Mouse (Mus musculus) embryo, embryonic 11.5 days (tissue): ENCODE measurements around the gene Olfr1299.

Experiments used
- DNase-seq: peaks from one replicate; pipeline ENCODE4 v3.0.0-alpha.2; 2012; ENCODE audit warnings: low read depth, low spot score

Gene Olfr1299

GRCm38 (mm10) chr2:111661119-111661518 is at the start of gene Olfr1299:
TSS of gene Olfr1299 (plus strand) at chr2:111661419.
- DNase-seq, result no peak

GRCm38 (mm10) chr2:111626397-111626796 is 34.8 kb upstream of the Olfr1299 start, which contains the start of gene Olfr1297:
TSS of gene Olfr1297 (minus strand) at chr2:111626497.
- no peak for DNase-seq

GRCm38 (mm10) chr2:111649101-111649500 is 12.1 kb upstream of the Olfr1299 start, which contains the start of gene Olfr1298:
TSS of gene Olfr1298 (minus strand) at chr2:111649201.
- DNase-seq, result no peak
